ENCODE assay signal across 22 mouse cellular contexts in the genomic region with DNA sequence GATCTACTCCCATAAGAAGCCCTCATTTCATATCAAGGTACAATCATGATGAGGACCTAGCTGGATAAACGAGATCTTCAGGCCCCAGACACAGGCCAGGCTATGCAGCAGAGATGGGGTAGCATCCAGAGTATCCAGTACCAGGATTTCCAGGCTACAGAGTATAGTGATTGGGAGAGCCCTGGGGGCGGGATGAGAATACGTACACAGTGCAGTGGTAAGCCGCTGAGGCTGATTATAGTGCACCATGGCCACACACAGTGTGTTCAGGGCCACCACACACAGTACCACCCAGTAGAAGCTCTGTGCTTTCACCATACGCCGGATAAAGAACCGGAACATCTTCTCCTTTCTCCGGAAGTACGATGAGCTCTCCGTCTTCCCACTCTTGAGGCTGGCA.
"Had no signal": no experiment of that assay in that cellular context is flagged by ENCODE, and none has a peak within 500 bp of the region (broad histone marks: within the 10 kb centered on the region; RNA-seq: fewer than 3 reads in every experiment).

No protein-coding gene starts in this region.

- H3K27ac ChIP-seq: limb, embryonic 12.5 days; limb, embryonic 15.5 days; liver, embryonic 14.5 days; macrophage; stomach, embryonic 15.5 days had no signal

- H3K36me3 ChIP-seq: limb, embryonic 12.5 days; limb, embryonic 15.5 days; stomach, embryonic 15.5 days had no signal

- DNase-seq: kidney, adult 18-20 months; kidney, adult 9 months; kidney, postnatal 14 days; kidney, postnatal 4 days; left cerebral cortex, postnatal 4 days; liver, postnatal 0 days; lung, embryonic 14.5 days; midbrain, embryonic 14.5 days; retina, postnatal 1 day; right cerebral cortex, postnatal 25 days; spleen, adult 18-20 months; thymus, adult 2 months; thymus, postnatal 14 days; thymus, postnatal 4 days had no signal

- ATAC-seq: liver, postnatal 0 days; lung, postnatal 0 days had no signal

- H3K4me3 ChIP-seq: limb, embryonic 12.5 days; limb, embryonic 15.5 days; myocyte; stomach, embryonic 15.5 days had no signal

- H3K4me1 ChIP-seq: limb, embryonic 12.5 days; limb, embryonic 15.5 days; stomach, embryonic 15.5 days had no signal

- H3K27me3 ChIP-seq: limb, embryonic 12.5 days; limb, embryonic 15.5 days; stomach, embryonic 15.5 days had no signal

- H3K4me2 ChIP-seq: limb, embryonic 12.5 days; limb, embryonic 15.5 days; liver, embryonic 11.5 days; lung, embryonic 14.5 days; stomach, embryonic 15.5 days had no signal

- H3K9ac ChIP-seq: limb, embryonic 12.5 days; limb, embryonic 15.5 days; liver, embryonic 14.5 days; liver, postnatal 0 days; lung, embryonic 14.5 days; stomach, embryonic 15.5 days had no signal

- H3K9me3 ChIP-seq: limb, embryonic 15.5 days; stomach, embryonic 15.5 days had no signal
